Mouse (Mus musculus) megakaryocyte, embryonic 14.5 days (primary cell): ENCODE data around the gene Sod2.

Experiments
- FLI1 ChIP-seq: IDR thresholded peaks from 2 replicates; pipeline ENCODE4 v1.6.1; 2012; ENCODE audit warnings: low read length, inconsistent platforms, mixed read lengths
- GATA1 ChIP-seq: IDR thresholded peaks from 3 replicates; pipeline ENCODE4 v1.6.1; 2012; ENCODE audit warnings: mixed read lengths, low read length, inconsistent platforms, borderline replicate concordance

GRCm38 (mm10) chr17:13009887-13010286, 3.2 kb downstream of the Sod2 start:
- no peak for TF ChIP-seq GATA1
- no peak for TF ChIP-seq FLI1
